In genomic region chr15:82377701-82378100, GRCm38 (mm10) we compare ENCODE assay signal across 16 mouse cellular contexts. TPM values are rescaled to one million over a fixed set of nuclear protein-coding genes. Genes with fewer than 3 reads are reported as not detected.
DNase-seq lines count a peak whose midpoint lies in the region; ATAC-seq and TF ChIP-seq lines count a peak whose summit lies in the region.
"Had no signal": no experiment of that assay in that cellular context is flagged by ENCODE, and none has a peak within 500 bp of the region (broad histone marks: within the 10 kb centered on the region; RNA-seq: fewer than 3 reads in every experiment).

No protein-coding gene starts in this region.

- no peak overlapping the region for H3K4me3 ChIP-seq in heart, embryonic 16.5 days (ENCODE audit: low read length)
- H3K4me3 ChIP-seq in liver, adult 2 months (ENCODE audit: insufficient read depth, low read depth, low read length): peak overlapping the region; percentile 48
- H3K4me3 ChIP-seq in liver, embryonic 13.5 days (replicated peaks): no peak overlapping the region
- H3K4me3 ChIP-seq in stomach, embryonic 16.5 days (replicated peaks; ENCODE audit: low read length): no peak overlapping the region
- H3K4me3 ChIP-seq: hindbrain, embryonic 10.5 days had no signal

- H3K9me3 ChIP-seq in heart, embryonic 16.5 days (replicated peaks; ENCODE audit: control insufficient read depth, low read length): no peaks in the 10 kb centered on the region
- no peaks in the 10 kb centered on the region for H3K9me3 ChIP-seq in liver, embryonic 13.5 days (replicated peaks)
- no peaks in the 10 kb centered on the region for H3K9me3 ChIP-seq in stomach, embryonic 16.5 days (replicated peaks; ENCODE audit: control insufficient read depth, low read length)
- H3K9me3 ChIP-seq: hindbrain, embryonic 10.5 days had no signal

- peaks cover 27% of the 10 kb centered on the region for H3K4me1 ChIP-seq in heart, embryonic 16.5 days (ENCODE audit: control insufficient read depth, insufficient read depth, low read length)
- peaks cover 25% of the 10 kb centered on the region for H3K4me1 ChIP-seq in liver, adult 2 months (ENCODE audit: control insufficient read depth, insufficient read depth, low read length)
- H3K4me1 ChIP-seq in liver, embryonic 13.5 days (replicated peaks): peaks cover 18% of the 10 kb centered on the region
- H3K4me1 ChIP-seq in stomach, embryonic 16.5 days (ENCODE audit: control insufficient read depth, insufficient read depth, low read length): peaks cover 17% of the 10 kb centered on the region

- H3K4me2 ChIP-seq in heart, embryonic 16.5 days (ENCODE audit: low read depth, low read length): peak overlapping the region; percentile 84
- H3K4me2 ChIP-seq in liver, embryonic 13.5 days: peak overlapping the region; percentile 70
- no peak overlapping the region for H3K4me2 ChIP-seq in stomach, embryonic 16.5 days (ENCODE audit: low read depth, low read length)
- H3K4me2 ChIP-seq: midbrain, embryonic 11.5 days had no signal

- 0 out of 2 replicates have a peak, but pooled peaks cover 3% of the 10 kb centered on the region for H3K36me3 ChIP-seq in heart, embryonic 16.5 days (ENCODE audit: control insufficient read depth, insufficient read depth)
- H3K36me3 ChIP-seq in liver, adult 2 months (ENCODE audit: control insufficient read depth, insufficient read depth, low read length): peaks cover 19% of the 10 kb centered on the region
- H3K36me3 ChIP-seq in liver, embryonic 13.5 days: no peaks in the 10 kb centered on the region
- no peaks in the 10 kb centered on the region for H3K36me3 ChIP-seq in stomach, embryonic 16.5 days (ENCODE audit: control insufficient read depth, insufficient read depth, low read length)
- H3K36me3 ChIP-seq: hindbrain, embryonic 10.5 days had no signal

- no peak for TF ChIP-seq CTCF in liver, adult 2 months (IDR thresholded peaks at IDR 0.05; ENCODE audit: low read depth, low read length)

- no peaks in the 10 kb centered on the region for H3K27me3 ChIP-seq in heart, embryonic 16.5 days (ENCODE audit: control insufficient read depth, insufficient read depth, low read length)
- H3K27me3 ChIP-seq in liver, adult 2 months (ENCODE audit: control insufficient read depth, insufficient read depth, low read length): no peaks in the 10 kb centered on the region
- 0 out of 2 replicates have a peak, but pooled peaks cover 9% of the 10 kb centered on the region for H3K27me3 ChIP-seq in liver, embryonic 13.5 days
- H3K27me3 ChIP-seq in stomach, embryonic 16.5 days (ENCODE audit: control insufficient read depth, insufficient read depth, low read length): no peaks in the 10 kb centered on the region

- TF ChIP-seq POLR2A in liver, adult 2 months (IDR thresholded peaks at IDR 0.05; ENCODE audit: extremely low read depth, insufficient read depth, low read length): no peak

- H3K9ac ChIP-seq in heart, embryonic 16.5 days (ENCODE audit: low read length): no peak overlapping the region
- peak overlapping the region; percentile 99 for H3K9ac ChIP-seq in liver, adult 2 months (ENCODE audit: low read depth, low read length)
- peak overlapping the region; percentile 43 for H3K9ac ChIP-seq in liver, embryonic 13.5 days
- H3K9ac ChIP-seq in stomach, embryonic 16.5 days (ENCODE audit: low read length): no peak overlapping the region
- H3K9ac ChIP-seq: lung, embryonic 14.5 days had no signal

- peaks cover 11% of the 10 kb centered on the region; the same call in 1 of the 2 replicates for H3K79me2 ChIP-seq in liver, adult 2 months (ENCODE audit: control insufficient read depth, insufficient read depth, low read length)

- H3K27ac ChIP-seq in heart, embryonic 16.5 days (ENCODE audit: low read length): peak overlapping the region; percentile 39
- peak overlapping the region; percentile 100 for H3K27ac ChIP-seq in liver, adult 2 months (replicated peaks; ENCODE audit: insufficient read depth, low read depth, low read length)
- 0 out of 2 replicates have a peak overlapping the region, but pooled peaks have one; percentile 34 for H3K27ac ChIP-seq in liver, embryonic 13.5 days
- H3K27ac ChIP-seq in stomach, embryonic 16.5 days (ENCODE audit: low read length): 0 out of 2 replicates have a peak overlapping the region, but pooled peaks have one; percentile 9

- no peak for DNase-seq in heart, postnatal 4 days
- DNase-seq in liver, adult 2 months (ENCODE audit: extremely low read depth, low read depth, low spot score): no peak
- DNase-seq in liver: no peak
- DNase-seq in liver, embryonic 13.5 days: no peak
- DNase-seq in thymus, postnatal 14 days: no peak
- DNase-seq: cerebellum, adult 9-11 months; spleen, adult 18-20 months had no signal

- 74% methylated on average over 5 of the region's 5 CpGs for WGBS in heart, embryonic 16.5 days
- WGBS in liver, adult 2 months: 31% methylated on average over 5 of the region's 5 CpGs
- WGBS in liver, embryonic 13.5 days (ENCODE audit: insufficient replicate concordance): 57% methylated on average over 5 of the region's 5 CpGs
- 76% methylated on average over 5 of the region's 5 CpGs for WGBS in stomach, embryonic 16.5 days

- no peak for ATAC-seq in heart, embryonic 16.5 days (replicated peaks; ENCODE audit: extremely low read depth, insufficient read depth, low FRiP score)
- ATAC-seq in liver, embryonic 13.5 days (ENCODE audit: low read depth): no peak
- no peak for ATAC-seq in stomach, embryonic 16.5 days (ENCODE audit: insufficient read depth, low FRiP score)
- ATAC-seq: Patski had no signal

RNA-seq across cellular contexts. Expression of gene Cyp2d22, which starts 2.4 kb away (rescaled TPM):
- polyA plus RNA-seq in heart, embryonic 16.5 days (2015; fragmentation: Nextera tagmentation; extraction: Ambion mirVana): 13.6 and 15.7 TPM in 2 replicates
- total RNA-seq in heart, postnatal 4 days (2021): 10 to 100 TPM; 15.0 to 17.1 TPM
- total RNA-seq in liver, adult 2 months (2014; rRNA removed): 83.3 and 105 TPM in 2 replicates
- 316 and 337 TPM in 2 replicates for polyA plus RNA-seq in liver, adult 2 months (2012; rRNA removed)
- 7.8 and 9.3 TPM in 2 replicates for polyA plus RNA-seq in liver, embryonic 13.5 days (2015; fragmentation: Nextera tagmentation; extraction: Ambion mirVana)
- 12.6 and 16.4 TPM in 2 replicates for polyA plus RNA-seq in stomach, embryonic 16.5 days (2015; fragmentation: Nextera tagmentation; extraction: Ambion mirVana)

RNA-seq across cellular contexts. Expression of gene Cyp2d11, which starts 16.1 kb away (rescaled TPM):
- not detected in 2 replicates for polyA plus RNA-seq in heart, embryonic 16.5 days (2015; fragmentation: Nextera tagmentation; extraction: Ambion mirVana)
- under 1 TPM in 1 of 2 experiments, not detected in 1; 0.16 TPM for total RNA-seq in heart, postnatal 4 days (2021)
- 0.46 and 0.54 TPM in 2 replicates for total RNA-seq in liver, adult 2 months (2014; rRNA removed)
- polyA plus RNA-seq in liver, adult 2 months (2012; rRNA removed): 0.32 and 0.91 TPM in 2 replicates
- polyA plus RNA-seq in liver, embryonic 13.5 days (2015; fragmentation: Nextera tagmentation; extraction: Ambion mirVana): not detected in 2 replicates
- not detected in 2 replicates for polyA plus RNA-seq in stomach, embryonic 16.5 days (2015; fragmentation: Nextera tagmentation; extraction: Ambion mirVana)
- total RNA-seq: left cerebral cortex, postnatal 10 days had no signal
- polyA plus RNA-seq: brain, embryonic 14.5 days; hindbrain, embryonic 10.5 days; large intestine, adult 2 months; lung, embryonic 14.5 days; midbrain, embryonic 11.5 days; Patski had no signal

RNA-seq across cellular contexts. Expression of gene Ndufa6, which starts 23.6 kb away (rescaled TPM):
- 604 and 609 TPM in 2 replicates for polyA plus RNA-seq in heart, embryonic 16.5 days (2015; fragmentation: Nextera tagmentation; extraction: Ambion mirVana)
- 100 to 1,000 TPM; 438 to 494 TPM for total RNA-seq in heart, postnatal 4 days (2021)
- total RNA-seq in liver, adult 2 months (2014; rRNA removed): 931 and 1,175 TPM in 2 replicates
- polyA plus RNA-seq in liver, adult 2 months (2012; rRNA removed): 441 and 456 TPM in 2 replicates
- 356 and 357 TPM in 2 replicates for polyA plus RNA-seq in liver, embryonic 13.5 days (2015; fragmentation: Nextera tagmentation; extraction: Ambion mirVana)
- polyA plus RNA-seq in stomach, embryonic 16.5 days (2015; fragmentation: Nextera tagmentation; extraction: Ambion mirVana): 352 and 428 TPM in 2 replicates

RNA-seq across cellular contexts. Expression of gene Cyp2d10, which starts 29.3 kb away (rescaled TPM):
- polyA plus RNA-seq in heart, embryonic 16.5 days (2015; fragmentation: Nextera tagmentation; extraction: Ambion mirVana): 0.33 TPM in 1 of 2 replicates, not detected in the other
- total RNA-seq in heart, postnatal 4 days (2021): not detected
- 729 and 912 TPM in 2 replicates for total RNA-seq in liver, adult 2 months (2014; rRNA removed)
- polyA plus RNA-seq in liver, adult 2 months (2012; rRNA removed): 1,682 and 1,823 TPM in 2 replicates
- polyA plus RNA-seq in liver, embryonic 13.5 days (2015; fragmentation: Nextera tagmentation; extraction: Ambion mirVana): 18.9 and 19.6 TPM in 2 replicates
- 1.8 and 2.6 TPM in 2 replicates for polyA plus RNA-seq in stomach, embryonic 16.5 days (2015; fragmentation: Nextera tagmentation; extraction: Ambion mirVana)
- total RNA-seq: left cerebral cortex, postnatal 10 days had no signal
- polyA plus RNA-seq: brain, embryonic 14.5 days; hindbrain, embryonic 10.5 days; lung, embryonic 14.5 days; midbrain, embryonic 11.5 days had no signal

RNA-seq across cellular contexts. Expression of gene Smdt1, which starts 38.9 kb away (rescaled TPM):
- 340 and 355 TPM in 2 replicates for polyA plus RNA-seq in heart, embryonic 16.5 days (2015; fragmentation: Nextera tagmentation; extraction: Ambion mirVana)
- total RNA-seq in heart, postnatal 4 days (2021): 100 to 1,000 TPM; 176 to 206 TPM
- total RNA-seq in liver, adult 2 months (2014; rRNA removed): 137 and 141 TPM in 2 replicates
- polyA plus RNA-seq in liver, adult 2 months (2012; rRNA removed): 165 and 186 TPM in 2 replicates
- 202 and 208 TPM in 2 replicates for polyA plus RNA-seq in liver, embryonic 13.5 days (2015; fragmentation: Nextera tagmentation; extraction: Ambion mirVana)
- polyA plus RNA-seq in stomach, embryonic 16.5 days (2015; fragmentation: Nextera tagmentation; extraction: Ambion mirVana): 278 and 284 TPM in 2 replicates

Comparison
In these comparisons a context has a peak if more than half of its experiments do, and no peak if none do; other contexts are left out.
1. RNA of gene Cyp2d22, which starts 2.4 kb away (polyA plus RNA-seq): 316 to 337 TPM in liver, adult 2 months; 12.6 to 16.4 TPM in stomach, embryonic 16.5 days, 13.6 to 15.7 TPM in heart, embryonic 16.5 days and 7.8 to 9.3 TPM in liver, embryonic 13.5 days; every median in the first group is over 10 times any median in the second.
2. H3K27ac ChIP-seq: peak in every context shown above with its lines; median percentile 100 in liver, adult 2 months; 39 in heart, embryonic 16.5 days; 34 in liver, embryonic 13.5 days; 9 in stomach, embryonic 16.5 days.
3. H3K9ac ChIP-seq: peak in liver, adult 2 months (single experiment) and liver, embryonic 13.5 days (single experiment); none in heart, embryonic 16.5 days (single experiment) and stomach, embryonic 16.5 days (single experiment).